Mouse (Mus musculus): ENCODE results near the gene Ip6k2.

The Ip6k2 gene

GRCm38 (mm10) chr9:108782836-108783547, 604 bp upstream of the Ip6k2 start:
- peak; percentile 28 for DNase-seq

DNA sequence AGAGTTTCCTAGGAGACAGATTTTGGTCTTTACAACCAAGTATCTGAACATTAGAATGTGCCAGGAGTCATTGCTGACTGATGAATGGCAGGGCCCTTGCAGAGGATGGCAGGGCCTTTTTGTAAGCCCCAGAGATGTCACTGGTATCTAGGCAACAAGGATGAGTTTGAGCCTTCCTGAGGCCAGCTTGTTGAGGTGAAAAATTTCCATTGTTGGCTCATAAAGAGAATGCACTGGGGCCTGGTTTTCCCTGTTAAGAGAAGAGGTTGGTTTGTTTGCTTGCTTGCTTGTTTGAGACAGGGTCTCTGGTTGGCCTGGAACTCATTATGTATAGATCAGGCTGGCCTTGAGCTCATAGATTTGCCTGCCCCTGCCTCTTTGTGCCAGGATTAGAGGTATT, 1.8 kb downstream of the Ip6k2 start:
- peak; percentile 67 for DNase-seq

GRCm38 (mm10) chr9:108786494-108786893, 2.9 kb downstream of the Ip6k2 start:
- DNase-seq, result no peak

DNA sequence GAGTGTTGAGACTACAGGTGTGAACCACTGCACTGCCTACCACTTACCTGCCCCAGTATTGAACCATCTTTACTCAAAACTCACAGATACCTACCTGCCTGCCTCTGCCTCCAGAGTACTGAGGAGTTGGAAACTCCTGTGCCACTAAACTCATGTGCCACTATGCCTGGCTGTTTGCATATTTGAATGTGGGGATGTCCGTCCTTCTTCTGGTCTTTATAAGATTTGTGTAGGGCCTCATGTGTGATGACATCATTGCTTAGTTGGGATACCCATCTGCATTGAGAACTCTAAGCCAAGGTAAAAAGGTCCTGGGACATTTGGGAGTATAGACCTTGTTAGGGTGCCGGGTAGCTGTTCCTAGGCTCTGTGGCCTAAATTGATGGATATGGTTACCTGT, 3.5 kb downstream of the Ip6k2 start:
- no peak for DNase-seq

DNA sequence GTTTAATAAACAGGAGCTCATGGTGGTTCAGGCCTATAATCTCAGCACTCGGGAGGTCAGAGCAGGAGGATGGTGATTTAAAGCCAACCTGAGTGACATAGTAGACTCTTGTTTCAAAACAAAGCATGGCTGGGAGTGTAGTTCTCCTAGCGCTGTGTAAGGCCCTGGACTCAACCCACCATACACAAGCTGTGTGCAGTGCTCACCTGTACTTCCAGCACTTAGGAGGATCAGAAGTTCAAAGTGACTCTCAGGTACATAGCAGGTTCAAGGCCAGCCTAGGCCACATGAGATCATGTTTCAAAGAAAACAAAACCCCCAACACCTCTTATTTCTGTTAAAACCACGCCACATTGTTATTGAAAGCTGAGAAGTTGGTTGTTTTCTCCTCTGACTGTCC, 5.1 kb downstream of the Ip6k2 start:
- DNase-seq, result no peak

DNA sequence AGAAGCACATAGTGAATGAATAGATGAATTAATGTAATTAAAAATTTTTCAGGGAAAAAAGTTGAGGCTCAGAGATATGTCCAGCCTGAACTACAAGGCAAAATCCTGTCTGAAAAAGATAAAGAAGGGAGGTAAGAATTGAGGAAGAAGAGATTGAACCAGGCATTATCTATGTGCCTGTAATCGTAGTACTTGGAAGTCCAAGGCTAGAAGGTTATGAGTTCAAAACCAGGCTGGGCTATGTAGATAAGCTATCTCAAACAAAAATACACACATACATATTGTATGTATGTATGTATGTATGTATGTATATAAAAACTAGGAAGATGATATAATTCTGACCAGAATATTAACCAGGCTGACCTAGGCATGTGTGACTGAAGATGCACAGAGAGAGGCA, 8.7 kb downstream of the Ip6k2 start:
- DNase-seq, result no peak

DNA sequence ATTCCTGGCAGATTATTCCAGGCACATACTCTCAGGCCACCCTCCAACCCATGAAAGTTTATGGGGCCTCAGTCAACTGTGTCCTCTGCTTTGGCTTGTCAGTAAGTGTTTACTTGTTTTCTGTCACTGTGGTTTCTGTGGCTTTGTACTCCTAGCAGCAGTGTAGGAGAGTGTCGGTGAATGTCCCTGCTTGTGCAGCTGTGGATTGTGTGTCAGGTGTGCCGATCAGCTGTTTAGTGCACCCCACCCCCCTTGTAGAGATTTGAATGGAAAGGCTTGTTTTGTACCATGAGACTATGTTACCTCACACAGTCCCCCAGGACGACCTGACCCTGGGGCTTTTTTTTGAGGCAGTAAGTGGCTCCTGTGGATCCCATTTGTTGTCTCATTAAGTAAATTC, 9.1 kb downstream of the Ip6k2 start:
- DNase-seq, result no peak

GRCm38 (mm10) chr9:108795281-108795680, 11.7 kb downstream of the Ip6k2 start:
- DNase-seq, result no peak

DNA sequence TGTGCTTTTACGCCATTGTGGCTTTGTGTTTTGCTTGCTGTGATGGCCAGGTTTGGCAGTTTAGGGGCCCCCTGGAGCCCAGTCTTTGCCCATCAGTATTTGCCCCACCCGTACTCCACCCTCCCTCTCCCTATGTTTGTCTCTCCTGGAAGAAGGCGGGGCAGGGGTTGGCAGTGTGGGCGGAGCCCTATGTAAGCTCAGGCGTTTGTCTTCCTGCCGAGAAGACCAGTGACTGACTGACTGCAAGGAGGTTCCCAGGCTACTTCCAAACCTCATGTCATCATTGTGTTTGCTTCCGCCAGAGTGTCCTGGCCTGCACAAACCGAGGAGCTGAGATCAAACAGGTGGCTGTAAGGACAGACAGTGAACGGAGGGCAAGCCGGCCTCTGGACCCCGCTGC, 12.2 kb downstream of the Ip6k2 start:
- peak; percentile 23 for DNase-seq

- no peak for DNase-seq
Measured at GRCm38 (mm10) chr9:108796351-108796981, 12.9 kb downstream of the Ip6k2 start.

- no peak for DNase-seq
Measured at GRCm38 (mm10) chr9:108797477-108797876, 13.9 kb downstream of the Ip6k2 start.

DNA sequence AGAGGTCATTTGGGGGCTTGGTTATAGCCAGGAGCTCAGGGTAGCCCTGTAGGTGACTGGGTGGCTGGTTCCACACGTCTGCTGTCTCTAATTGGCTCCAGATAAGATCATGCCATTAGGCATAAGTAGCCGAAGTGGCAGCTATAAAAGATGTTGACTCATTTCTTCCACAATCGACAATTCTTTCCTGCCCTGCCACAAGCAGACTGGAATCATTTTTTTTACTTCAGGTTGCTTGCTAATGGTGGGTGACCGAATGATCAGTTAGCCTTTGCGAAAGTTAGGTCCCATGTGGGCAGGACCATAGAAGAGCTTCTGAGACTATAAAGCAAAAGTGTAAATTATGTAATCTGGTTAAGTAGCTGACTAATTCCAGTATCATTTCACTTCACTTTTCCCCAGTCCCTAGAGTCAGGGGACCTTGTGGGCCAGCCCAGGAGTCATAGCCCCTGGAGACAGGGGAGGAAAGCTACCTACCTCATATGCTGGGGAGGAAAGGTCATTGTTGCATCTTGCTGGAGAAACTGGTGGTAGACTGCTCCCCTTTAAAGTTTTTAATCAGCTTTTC, 15.0 kb downstream of the Ip6k2 start:
- DNase-seq, result no peak

GRCm38 (mm10) chr9:108799564-108799963, 16.0 kb downstream of the Ip6k2 start:
- no peak for DNase-seq

DNA sequence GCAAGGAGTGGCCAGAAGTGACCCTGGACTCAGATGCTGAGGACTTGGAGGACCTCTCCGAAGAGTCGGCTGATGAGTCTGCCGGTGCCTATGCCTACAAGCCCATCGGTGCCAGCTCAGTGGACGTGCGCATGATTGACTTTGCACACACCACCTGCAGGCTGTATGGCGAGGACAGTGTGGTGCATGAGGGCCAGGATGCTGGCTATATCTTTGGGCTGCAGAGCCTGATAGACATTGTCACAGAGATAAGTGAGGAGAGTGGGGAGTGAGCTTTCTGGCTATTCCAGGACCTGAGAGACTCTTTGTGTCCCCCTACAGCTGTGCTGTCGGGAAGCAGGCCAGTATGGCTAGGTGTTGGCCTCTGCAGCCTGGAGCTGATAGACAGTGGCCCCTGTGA, 22.2 kb downstream of the Ip6k2 start:
- DNase-seq, result no peak

GRCm38 (mm10) chr9:108806379-108806778, 22.8 kb downstream of the Ip6k2 start:
- DNase-seq, result no peak

DNA sequence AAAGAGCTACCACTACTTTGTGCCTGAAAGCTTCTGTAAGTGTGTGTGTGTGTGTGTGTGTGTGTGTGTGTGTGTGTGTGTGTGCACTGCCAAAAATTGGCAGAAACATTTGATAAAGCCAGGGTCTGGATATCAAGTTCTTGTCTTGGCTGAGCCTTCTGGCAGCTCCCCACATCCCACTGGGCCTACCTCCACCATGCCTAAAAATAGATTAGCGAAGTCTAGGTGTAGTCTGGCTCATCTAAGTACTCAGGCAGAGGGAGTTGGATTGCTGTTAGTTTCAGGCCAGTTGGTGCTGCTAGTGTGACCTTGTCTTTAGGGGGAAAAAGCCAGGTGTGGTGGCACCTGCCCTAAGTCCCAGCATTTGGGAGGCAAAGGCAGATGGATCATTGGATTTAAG, 23.2 kb downstream of the Ip6k2 start:
- no peak for DNase-seq

DNA sequence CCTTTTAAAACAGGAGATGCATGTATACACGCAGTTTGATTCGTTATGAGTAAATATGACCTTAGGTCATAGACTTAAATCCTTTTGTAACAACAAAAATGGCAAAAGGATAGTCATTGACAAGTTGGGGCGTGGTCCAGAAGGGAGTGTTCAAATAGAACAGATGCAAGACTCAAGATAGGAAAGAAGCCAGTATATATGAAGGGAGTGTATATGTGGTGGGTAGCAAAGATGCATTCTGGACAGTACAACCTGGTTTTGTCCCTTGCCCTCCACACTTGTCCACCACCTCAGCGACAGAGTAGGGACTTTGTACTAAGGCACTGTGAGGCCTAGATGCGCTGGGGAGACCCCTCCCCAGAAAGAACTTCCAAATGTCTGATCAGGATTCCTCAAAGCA, 24.1 kb downstream of the Ip6k2 start:
- DNase-seq, result no peak

- DNase-seq, result peak; percentile 95
Measured at GRCm38 (mm10) chr9:108808163-108808665, 24.6 kb downstream of the Ip6k2 start, which contains the start of gene Nckipsd. Gene Nckipsd, plus strand, starts transcription at chr9:108808368.

GRCm38 (mm10) chr9:108809188-108809587, 25.6 kb downstream of the Ip6k2 start:
- DNase-seq, result no peak

DNA sequence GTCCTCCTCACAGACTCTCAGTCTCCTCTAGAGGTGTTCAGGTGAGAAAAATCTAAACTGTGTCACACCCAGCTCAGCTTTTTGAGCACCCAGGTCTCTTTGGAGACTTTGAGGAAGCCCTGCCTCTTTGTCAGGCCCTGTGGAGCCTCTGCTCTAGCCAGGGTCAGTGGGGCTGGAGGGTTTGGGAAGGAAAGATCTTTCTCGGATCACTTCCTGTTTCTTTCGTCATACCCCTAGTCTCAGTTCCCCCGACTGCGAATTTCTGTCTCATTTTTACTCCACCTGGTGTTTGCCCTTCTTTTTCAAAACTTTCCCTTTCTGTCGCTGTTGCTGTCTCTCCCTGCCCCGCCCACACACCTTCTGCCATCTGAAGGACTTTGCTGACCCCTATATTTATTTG, 26.1 kb downstream of the Ip6k2 start:
- no peak for DNase-seq

- DNase-seq, result no peak
Measured at GRCm38 (mm10) chr9:108810516-108810915, 26.9 kb downstream of the Ip6k2 start.

DNA sequence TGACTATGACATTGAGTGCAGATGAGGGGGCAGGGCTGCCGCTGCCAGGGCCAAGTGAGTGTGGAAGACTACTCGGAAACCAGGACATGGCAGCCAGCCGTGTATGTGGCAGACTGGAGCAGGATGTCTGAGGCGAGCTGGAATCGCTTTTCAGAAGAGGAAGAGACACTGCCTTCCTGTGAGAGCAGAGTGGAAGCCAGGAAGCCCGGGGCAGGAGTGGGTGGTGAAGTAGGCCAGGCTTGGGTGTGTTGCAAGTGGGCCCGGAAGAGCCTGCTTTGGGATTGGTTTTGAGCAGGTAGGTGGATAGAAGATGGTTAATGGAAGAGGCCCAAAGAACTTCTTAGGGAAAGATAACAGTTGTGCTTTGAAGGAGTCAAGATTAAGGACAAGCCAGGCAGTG, 32.0 kb downstream of the Ip6k2 start:
- DNase-seq, result no peak

GRCm38 (mm10) chr9:108819495-108819894, 35.9 kb downstream of the Ip6k2 start:
- peak; percentile 55 for DNase-seq

DNA sequence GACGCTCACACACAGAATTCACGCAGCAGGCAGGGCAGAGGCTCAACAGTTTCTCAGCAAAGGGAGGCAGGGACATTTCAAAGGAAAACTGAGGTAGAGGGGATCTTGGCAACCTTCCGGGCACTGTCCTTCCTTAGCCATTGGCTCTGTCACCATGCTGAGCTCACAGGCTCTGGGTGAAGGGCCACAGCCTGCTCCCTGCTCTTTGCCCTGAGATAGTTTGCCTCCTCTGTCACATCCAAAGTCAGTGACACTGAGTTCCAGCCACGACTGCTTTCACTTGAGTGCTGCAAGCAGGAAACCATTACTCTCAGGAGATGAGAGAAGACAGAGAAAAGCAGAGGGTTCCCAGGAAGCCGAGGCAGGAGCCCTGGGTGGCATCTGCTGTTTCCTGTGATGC, 36.5 kb downstream of the Ip6k2 start:
- no peak for DNase-seq

Measured in embryo, embryonic 11 days (tissue).